Mouse (Mus musculus) liver, embryonic 15.5 days (tissue): Measurements from ENCODE around the gene Prr29. TPM values are rescaled to one million over a fixed set of nuclear protein-coding genes. Genes with fewer than 3 reads are reported as not detected.
A peak's percentile ranks its signal among the peaks of the same experiment; 100 is the strongest.

Experiments used
- ATAC-seq: fragments of 200-750 bp; cut with Nextera tagmentation; 2 replicates; pipeline ENCODE4 v1.8.0; 2017; ENCODE audit warnings: moderate number of reproducible peaks, mild to moderate bottlenecking, moderate library complexity; ENCODE audit not compliant: insufficient read depth
- H3K27ac ChIP-seq: fragments of 300-500 bp; sonication (generic); replicated peaks from 2 replicates; pipeline ENCODE4 v1.5.1; 2015; ENCODE audit warnings: mild to moderate bottlenecking, inconsistent platforms
- H3K27me3 ChIP-seq: fragments of 300-500 bp; sonication (generic); 2 replicates; pipeline ENCODE4 v1.6.1; 2015; ENCODE audit warnings: mild to moderate bottlenecking, inconsistent platforms
- H3K36me3 ChIP-seq: fragments of 300-500 bp; sonication (generic); replicated peaks from 2 replicates; pipeline ENCODE4 v1.6.1; 2015; ENCODE audit warnings: moderate library complexity, mild to moderate bottlenecking, inconsistent platforms
- H3K4me1 ChIP-seq: fragments of 300-500 bp; sonication (generic); replicated peaks from 2 replicates; pipeline ENCODE4 v1.6.1; 2015; ENCODE audit warnings: inconsistent platforms
- H3K4me2 ChIP-seq: fragments of 300-500 bp; sonication (generic); 2 replicates; pipeline ENCODE4 v1.6.1; 2015; ENCODE audit warnings: moderate library complexity, mild to moderate bottlenecking, inconsistent platforms
- H3K4me3 ChIP-seq: fragments of 300-500 bp; sonication (generic); replicated peaks from 2 replicates; pipeline ENCODE4 v1.5.1; 2015; ENCODE audit warnings: mild to moderate bottlenecking, inconsistent platforms
- H3K9ac ChIP-seq: fragments of 300-500 bp; sonication (generic); 2 replicates; pipeline ENCODE4 v1.6.1; 2015; ENCODE audit warnings: moderate library complexity, mild to moderate bottlenecking, inconsistent platforms
- H3K9me3 ChIP-seq: fragments of 300-500 bp; sonication (generic); replicated peaks from 2 replicates; pipeline ENCODE4 v1.6.1; 2016; ENCODE audit warnings: inconsistent platforms
- WGBS: fragments of 180-500 bp; shearing (Covaris S2); methylation state at CpG from one replicate; pipeline ENCODE4 v1.1.7; 2015; ENCODE audit warnings: mixed read lengths; ENCODE audit not compliant: insufficient replicate concordance; 5-methylcytosine and 5-hydroxymethylcytosine counted together
- polyA plus RNA-seq: library from polyadenylated mRNA; unstranded; fragments of >200 nt; fragmentation: Nextera tagmentation; extraction: Ambion mirVana; gene quantifications from 2 replicates; pipeline ENCODE4 v1.2.1, GENCODE M21; 2015

Prr29 gene
- polyA plus RNA-seq, 1 experiment from 2014 or later = not detected

- Histone ChIP-seq H3K27me3 (no peaks in the 10 kb centered on the region), H3K4me2 (no peak overlapping the region), H3K9ac (no peak overlapping the region), H3K27ac (no peak overlapping the region), H3K9me3 (no peaks in the 10 kb centered on the region), H3K36me3 (no peaks in the 10 kb centered on the region), H3K4me3 (no peak overlapping the region), H3K4me1 (peaks cover 2% of the 10 kb centered on the region; the same call in 1 of the 2 replicates)
- 20% methylated on average over 19 of the region's 19 CpGs for WGBS
- ATAC-seq = no peak
Observed at GRCm38 (mm10) chr11:106355382-106356128, 9.7 kb upstream of the Prr29 start.

DNA sequence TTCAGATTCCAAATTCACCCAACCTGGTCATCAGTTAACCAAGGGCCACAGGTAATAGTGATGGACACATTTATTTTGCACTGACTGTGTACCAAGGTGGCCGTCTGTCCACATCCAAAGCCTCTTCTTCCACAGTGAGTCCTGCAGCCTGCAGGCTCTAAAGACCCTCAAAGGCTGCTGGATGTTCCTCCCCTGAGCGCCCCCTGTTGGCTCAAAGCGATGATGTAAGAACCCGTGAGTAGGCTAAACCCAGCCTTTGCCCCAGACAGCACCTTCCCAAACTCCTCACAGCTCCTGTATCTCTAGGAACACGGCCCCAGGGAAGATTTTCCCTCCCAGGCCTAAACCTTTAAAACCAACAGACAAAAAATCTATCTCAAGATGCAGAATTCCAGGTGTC, 5.9 kb upstream of the Prr29 start:
- Histone ChIP-seq H3K36me3 (no peaks in the 10 kb centered on the region), H3K4me1 (peaks cover 2% of the 10 kb centered on the region; the same call in 1 of the 2 replicates), H3K27me3 (no peaks in the 10 kb centered on the region), H3K4me3 (no peak overlapping the region), H3K4me2 (no peak overlapping the region), H3K9ac (no peak overlapping the region), H3K9me3 (no peaks in the 10 kb centered on the region), H3K27ac (no peak overlapping the region)
- ATAC-seq = no peak
- 17% methylated on average over 5 of the region's 5 CpGs for WGBS

GRCm38 (mm10) chr11:106364712-106365111, 560 bp upstream of the Prr29 start:
- Histone ChIP-seq H3K9ac (no peak overlapping the region), H3K27ac (no peak overlapping the region), H3K4me1 (0 out of 2 replicates have a peak, but pooled peaks cover 8% of the 10 kb centered on the region), H3K9me3 (no peaks in the 10 kb centered on the region), H3K4me2 (no peak overlapping the region), H3K27me3 (no peaks in the 10 kb centered on the region), H3K36me3 (no peaks in the 10 kb centered on the region), H3K4me3 (no peak overlapping the region)
- 16% methylated on average over 11 of the region's 11 CpGs for WGBS
- no peak for ATAC-seq

DNA sequence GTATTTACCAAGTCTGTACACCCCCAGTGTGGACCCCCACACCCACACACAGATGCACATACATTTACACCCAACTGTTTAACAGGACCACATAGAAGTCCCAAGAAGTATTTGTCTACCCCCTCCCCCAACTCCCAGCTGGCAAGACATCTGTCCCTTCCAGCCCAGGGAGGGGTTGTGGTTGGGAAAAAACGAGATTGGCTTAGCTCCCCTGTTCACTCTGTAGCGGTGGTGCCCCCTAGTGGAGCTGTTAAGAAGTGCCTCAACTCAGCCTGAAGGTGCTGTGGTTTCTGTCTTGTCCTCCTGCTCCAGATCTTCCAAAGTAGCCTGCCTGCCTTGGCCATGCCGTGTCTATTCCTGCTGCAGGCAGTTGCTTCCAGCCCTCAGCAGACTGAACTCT, 1.0 kb downstream of the Prr29 start:
- no peak overlapping the region for H3K9ac ChIP-seq
- no peaks in the 10 kb centered on the region for H3K9me3 ChIP-seq
- ATAC-seq = no peak
- 4% methylated on average over 3 of the region's 3 CpGs for WGBS
- no peaks in the 10 kb centered on the region for H3K36me3 ChIP-seq
- H3K4me2 ChIP-seq = no peak overlapping the region
- 0 out of 2 replicates have a peak, but pooled peaks cover 8% of the 10 kb centered on the region for H3K4me1 ChIP-seq
- no peaks in the 10 kb centered on the region for H3K27me3 ChIP-seq
- H3K4me3 ChIP-seq = no peak overlapping the region
- H3K27ac ChIP-seq = no peak overlapping the region

DNA sequence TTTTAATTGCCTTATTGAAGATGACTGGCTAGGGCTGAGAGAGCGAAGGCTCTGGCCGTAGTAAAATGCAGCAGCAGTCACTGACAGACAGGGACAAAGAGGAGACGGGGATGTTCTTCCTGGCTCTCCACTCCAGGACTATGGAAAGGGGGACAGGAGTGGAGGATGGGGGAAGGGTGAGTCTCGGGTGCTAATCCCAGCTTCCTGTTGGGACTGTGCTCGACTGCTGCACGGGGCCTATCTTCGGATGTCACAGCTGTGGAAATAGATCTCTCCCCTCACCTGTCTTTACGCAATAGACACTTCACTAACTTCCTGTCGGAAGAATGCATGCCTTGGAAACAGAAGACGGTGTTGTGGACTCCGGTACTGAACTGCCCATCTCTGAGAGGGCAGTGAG, 8.7 kb downstream of the Prr29 start:
- Histone ChIP-seq H3K4me2 (no peak overlapping the region), H3K27me3 (no peaks in the 10 kb centered on the region), H3K4me3 (no peak overlapping the region), H3K36me3 (no peaks in the 10 kb centered on the region), H3K9ac (no peak overlapping the region), H3K27ac (no peak overlapping the region), H3K4me1 (peaks cover 4% of the 10 kb centered on the region; the same call in 1 of the 2 replicates), H3K9me3 (no peaks in the 10 kb centered on the region)
- WGBS = 45% methylated on average over 11 of the region's 11 CpGs
- ATAC-seq = no peak

GRCm38 (mm10) chr11:106374559-106374958, 9.3 kb downstream of the Prr29 start:
- no peak overlapping the region for H3K27ac ChIP-seq
- 36% methylated on average over 9 of the region's 9 CpGs for WGBS
- no peaks in the 10 kb centered on the region for H3K9me3 ChIP-seq
- H3K4me2 ChIP-seq = no peak overlapping the region
- H3K36me3 ChIP-seq = no peaks in the 10 kb centered on the region
- no peak overlapping the region for H3K4me3 ChIP-seq
- peaks cover 4% of the 10 kb centered on the region; the same call in 1 of the 2 replicates for H3K4me1 ChIP-seq
- ATAC-seq = no peak
- no peaks in the 10 kb centered on the region for H3K27me3 ChIP-seq
- H3K9ac ChIP-seq = no peak overlapping the region

DNA sequence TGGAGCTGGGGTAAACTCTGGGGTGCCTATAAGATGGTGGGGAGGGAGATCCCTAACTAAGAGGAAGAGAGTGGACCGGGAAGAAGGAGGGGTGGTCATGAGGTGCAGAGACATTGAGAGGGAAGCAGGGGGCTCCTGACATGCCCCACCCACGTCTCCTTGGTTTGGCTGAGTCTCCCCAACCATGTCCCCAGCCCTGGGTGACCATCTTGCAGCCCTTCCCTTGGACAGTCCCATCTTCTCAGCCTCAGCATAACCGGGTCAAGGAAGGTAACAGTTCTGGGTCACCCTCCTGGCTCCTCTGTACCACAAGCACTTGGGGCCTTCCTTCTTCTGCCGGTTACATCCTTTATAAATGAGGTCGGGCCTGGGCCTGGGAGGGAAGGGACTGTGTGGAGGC, 9.7 kb downstream of the Prr29 start:
- Histone ChIP-seq H3K4me2 (no peak overlapping the region), H3K9ac (no peak overlapping the region), H3K36me3 (no peaks in the 10 kb centered on the region), H3K4me1 (peaks cover 4% of the 10 kb centered on the region; the same call in 1 of the 2 replicates), H3K27ac (no peak overlapping the region), H3K27me3 (no peaks in the 10 kb centered on the region), H3K4me3 (no peak overlapping the region), H3K9me3 (no peaks in the 10 kb centered on the region)
- ATAC-seq = no peak
- WGBS = 49% methylated on average over 5 of the region's 5 CpGs

DNA sequence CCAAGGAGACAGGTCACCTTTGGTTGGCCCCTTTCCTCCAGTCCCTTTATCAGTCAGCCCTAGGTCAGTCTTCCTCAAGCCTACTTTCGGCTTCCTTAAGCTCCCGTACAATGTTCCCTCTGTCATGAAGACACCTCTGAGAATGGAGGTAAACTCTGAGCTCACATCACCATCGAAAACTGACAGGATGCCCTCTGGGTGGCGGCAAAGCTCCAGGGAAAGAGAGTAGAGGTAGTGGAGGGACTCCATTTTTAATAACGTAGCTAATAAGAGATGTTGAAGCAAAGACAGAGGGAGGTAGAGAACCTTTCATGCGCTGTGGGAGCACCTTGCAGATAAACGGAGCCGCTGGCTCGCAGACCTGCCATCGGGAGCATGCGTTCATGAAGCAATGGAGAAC, 15.7 kb downstream of the Prr29 start:
- Histone ChIP-seq H3K4me3 (no peak overlapping the region), H3K4me1 (peaks cover 20% of the 10 kb centered on the region), H3K27me3 (no peaks in the 10 kb centered on the region), H3K27ac (no peak overlapping the region), H3K36me3 (no peaks in the 10 kb centered on the region), H3K4me2 (peak overlapping the region; percentile 23; the same call in 1 of the 2 replicates), H3K9me3 (no peaks in the 10 kb centered on the region), H3K9ac (no peak overlapping the region)
- 65% methylated on average over 11 of the region's 11 CpGs for WGBS
- no peak for ATAC-seq

DNA sequence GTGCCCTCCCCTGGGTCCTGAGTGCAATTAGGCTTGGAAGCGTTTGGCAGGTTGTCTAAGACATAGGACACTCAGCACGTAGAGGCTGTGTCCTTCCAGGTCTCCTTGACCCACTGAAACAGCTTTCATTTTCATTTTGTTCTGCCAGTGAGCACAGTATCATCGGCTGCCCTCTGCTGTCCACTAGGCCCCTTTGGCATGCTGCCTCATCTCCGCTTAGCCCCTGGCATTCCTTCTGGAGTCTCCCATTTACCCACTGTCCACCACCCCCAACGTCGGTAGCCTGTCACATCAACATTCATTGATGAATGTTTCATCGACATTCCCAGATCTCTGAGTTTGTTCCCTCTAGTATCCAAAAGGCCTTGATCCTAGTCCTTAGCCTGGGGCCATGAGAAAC, 16.6 kb downstream of the Prr29 start:
- Histone ChIP-seq H3K4me2 (peak overlapping the region; percentile 23; the same call in 1 of the 2 replicates), H3K27me3 (no peaks in the 10 kb centered on the region), H3K9me3 (no peaks in the 10 kb centered on the region), H3K27ac (0 out of 2 replicates have a peak overlapping the region, but pooled peaks have one; percentile 34), H3K36me3 (no peaks in the 10 kb centered on the region), H3K9ac (no peak overlapping the region), H3K4me1 (peaks cover 28% of the 10 kb centered on the region), H3K4me3 (peak overlapping the region; percentile 17)
- no peak for ATAC-seq
- WGBS = 46% methylated on average over 7 of the region's 7 CpGs

DNA sequence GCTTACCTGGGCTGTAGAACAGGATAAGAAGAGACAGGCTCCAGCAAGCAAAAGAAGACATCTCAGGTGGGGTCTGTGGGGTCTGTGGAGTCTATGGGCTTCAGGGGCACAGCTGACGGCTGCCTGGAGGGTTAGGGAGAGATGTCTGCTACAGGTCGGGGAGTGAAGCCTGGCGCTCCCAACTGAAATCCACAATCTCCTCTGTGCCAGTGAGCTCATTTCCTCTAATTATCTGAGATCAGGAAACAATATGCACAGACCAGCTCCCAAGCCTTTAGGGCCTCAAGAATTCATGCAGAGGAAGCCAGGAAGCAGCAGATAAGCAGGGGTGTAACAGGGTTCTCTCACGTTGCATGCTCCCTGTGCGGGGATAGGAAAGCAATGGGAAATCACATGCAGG, 17.2 kb downstream of the Prr29 start:
- no peaks in the 10 kb centered on the region for H3K36me3 ChIP-seq
- ATAC-seq = peak; percentile 50; the same call in 1 of the 2 replicates
- H3K9ac ChIP-seq = no peak overlapping the region
- H3K4me1 ChIP-seq = peaks cover 33% of the 10 kb centered on the region
- H3K4me3 ChIP-seq = no peak overlapping the region
- H3K9me3 ChIP-seq = no peaks in the 10 kb centered on the region
- WGBS = 13% methylated on average over 5 of the region's 5 CpGs
- no peak overlapping the region; the same call in 1 of the 2 replicates for H3K27ac ChIP-seq
- no peak overlapping the region; the same call in 1 of the 2 replicates for H3K4me2 ChIP-seq
- no peaks in the 10 kb centered on the region for H3K27me3 ChIP-seq

GRCm38 (mm10) chr11:106383051-106383790, 17.9 kb downstream of the Prr29 start:
- peak overlapping the region; percentile 46; the same call in 1 of the 2 replicates for H3K27ac ChIP-seq
- WGBS = 34% methylated on average over 6 of the region's 6 CpGs
- H3K4me2 ChIP-seq = no peak overlapping the region
- H3K36me3 ChIP-seq = no peaks in the 10 kb centered on the region
- ATAC-seq = no peak
- H3K9me3 ChIP-seq = no peaks in the 10 kb centered on the region
- no peak overlapping the region for H3K4me3 ChIP-seq
- H3K27me3 ChIP-seq = no peaks in the 10 kb centered on the region
- no peak overlapping the region for H3K9ac ChIP-seq
- peaks cover 41% of the 10 kb centered on the region for H3K4me1 ChIP-seq
